Mouse (Mus musculus): ENCODE measurements around the gene BC003965. TPM values are rescaled to one million over a fixed set of nuclear protein-coding genes. Genes with fewer than 3 reads are reported as not detected.
A peak's percentile ranks its signal among the peaks of the same experiment; 100 is the strongest.
"Not testable (repeated sequence)": the region's sequence is repeated elsewhere in the genome, so short reads cannot be mapped to it uniquely, and the experiment has no call there.

BC003965 gene
- total RNA-seq, 2 experiments from 2014 or later = 19.8 to 24.3 TPM

- no peak for DNase-seq
Measured at GRCm38 (mm10) chr17:25218967-25219366, 34.6 kb downstream of the BC003965 start.

GRCm38 (mm10) chr17:25219492-25220295 is 35.3 kb downstream of the BC003965 start:
- DNase-seq = no peak

- DNase-seq = no peak
Measured at GRCm38 (mm10) chr17:25220746-25221145, 36.4 kb downstream of the BC003965 start.

DNA sequence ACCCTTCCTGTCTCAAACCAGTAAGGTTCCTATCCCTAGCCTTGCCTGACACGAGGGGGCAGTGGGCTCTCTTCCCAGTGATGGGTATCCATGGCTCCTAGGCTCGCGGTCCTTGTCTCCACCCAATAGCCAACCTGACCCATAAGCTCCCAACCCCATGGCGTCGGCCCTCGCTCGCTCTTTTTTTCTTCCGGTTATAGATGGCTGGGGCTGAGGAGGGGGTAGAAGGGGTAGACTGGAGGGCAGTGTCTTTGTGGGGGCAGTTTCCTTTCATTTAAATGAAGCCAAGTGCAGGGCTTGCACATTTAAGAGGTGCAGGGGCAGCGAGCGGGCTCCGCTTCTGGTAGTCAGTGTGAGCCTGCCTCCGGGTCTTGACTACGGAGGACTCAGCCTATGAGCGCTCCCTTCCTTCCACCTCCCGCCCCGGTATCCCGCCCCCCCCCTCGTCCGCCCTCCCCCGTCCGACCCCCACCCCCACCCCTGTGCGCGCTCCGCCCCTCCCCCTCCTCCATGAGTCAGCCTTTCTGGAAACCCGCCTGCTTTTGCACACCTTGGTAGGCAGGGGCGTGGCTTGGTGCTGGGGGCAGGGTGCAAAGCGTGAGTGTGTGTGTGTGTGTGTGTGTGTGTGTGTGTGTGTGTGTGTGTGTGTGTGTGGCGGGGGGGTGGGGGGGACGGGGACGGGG is 37.6 kb downstream of the BC003965 start:
- peak; percentile 79 for DNase-seq

DNA sequence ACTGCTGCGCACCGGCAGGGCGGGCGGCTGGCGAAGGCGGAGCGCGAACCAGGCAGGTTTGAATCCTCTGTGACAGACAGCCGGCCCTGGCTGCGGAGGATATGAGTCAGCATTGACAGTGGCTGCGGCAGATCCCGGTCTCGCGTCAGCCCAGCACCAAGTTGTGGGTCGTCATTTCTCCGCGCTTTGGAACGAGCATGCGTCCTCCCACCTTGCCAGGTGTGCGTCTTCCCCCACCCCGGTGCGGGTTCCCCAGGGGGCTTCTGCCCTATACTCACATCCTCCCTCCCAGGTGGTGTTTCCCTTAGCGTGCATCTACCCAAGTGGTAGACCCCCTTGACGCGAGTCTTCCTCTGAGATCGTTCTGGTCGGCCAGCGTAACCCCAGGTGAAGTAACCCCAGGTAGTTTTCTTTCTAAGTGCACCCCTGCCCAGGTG is 38.2 kb downstream of the BC003965 start:
- peak; percentile 15 for DNase-seq

GRCm38 (mm10) chr17:25222951-25223601 is 38.7 kb downstream of the BC003965 start:
- DNase-seq = no peak

- no peak for DNase-seq
Measured at GRCm38 (mm10) chr17:25224586-25225222, 40.4 kb downstream of the BC003965 start.

DNA sequence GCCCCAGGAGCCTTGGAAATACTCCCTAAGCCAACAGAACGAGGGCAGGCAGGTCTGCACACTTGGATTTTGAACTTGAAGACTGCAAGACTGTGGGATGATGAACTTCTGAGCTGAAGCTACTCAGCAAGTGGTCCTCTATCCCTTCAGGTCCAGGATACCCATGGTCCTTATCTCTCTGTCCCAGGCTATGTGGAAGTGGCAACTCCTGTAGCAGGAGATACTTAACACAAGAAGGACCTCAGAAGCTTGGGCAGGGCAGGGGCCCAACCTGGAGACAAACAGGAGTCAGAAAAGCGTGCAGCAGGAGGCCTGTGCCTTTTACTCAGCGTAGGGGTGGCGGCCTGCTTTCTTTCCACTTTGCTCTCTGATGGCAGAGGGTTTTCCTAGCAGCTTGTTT is 41.3 kb downstream of the BC003965 start:
- DNase-seq = no peak

GRCm38 (mm10) chr17:25227991-25228390 is 43.6 kb downstream of the BC003965 start:
- no peak for DNase-seq

- not testable (repeated sequence) for DNase-seq
Measured at GRCm38 (mm10) chr17:25230014-25230655, 45.8 kb downstream of the BC003965 start.

DNA sequence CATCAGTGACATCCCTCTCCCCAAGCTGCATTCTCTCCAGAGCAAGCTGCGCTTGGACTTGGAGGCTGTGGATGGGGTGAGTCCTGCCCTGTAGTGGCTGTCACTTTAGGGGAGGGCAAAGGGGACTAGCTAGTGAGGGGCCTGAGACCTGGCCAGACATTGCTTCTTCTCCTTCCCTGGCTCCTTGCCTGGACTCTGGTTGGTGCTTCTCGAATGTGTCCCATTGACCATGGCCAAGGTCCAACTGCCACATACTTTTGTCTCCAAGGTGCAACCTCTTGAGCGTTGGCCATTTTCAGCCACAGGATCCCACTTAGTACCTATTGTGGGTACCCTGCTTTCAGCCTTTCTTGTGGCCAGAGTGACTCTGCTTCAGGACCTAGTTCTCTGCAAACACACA is 46.3 kb downstream of the BC003965 start:
- DNase-seq = no peak

- not testable (repeated sequence) for DNase-seq
Measured at GRCm38 (mm10) chr17:25231621-25232020, 47.3 kb downstream of the BC003965 start.

GRCm38 (mm10) chr17:25235635-25236034 is 51.3 kb downstream of the BC003965 start:
- no peak for DNase-seq

Other genes with a start within 250 kb of the BC003965 start
- gene Mapk8ip3, start 247.6 kb upstream of the BC003965 start, total RNA-seq (2021) = 100 to 1,000 TPM in 1 of 2 experiments, 10 to 100 TPM in 1; 63.8 to 110 TPM
- 10 to 100 TPM; 38.4 to 44.4 TPM for gene Jpt2, start 223.9 kb upstream of the BC003965 start, total RNA-seq (2021)
- 10 to 100 TPM; 18.7 to 20.0 TPM for gene Cramp1l, start 168.8 kb upstream of the BC003965 start, total RNA-seq (2021)
- gene Ift140, start 168.5 kb upstream of the BC003965 start, total RNA-seq (2021) = 10 to 100 TPM; 25.0 to 28.2 TPM
- 10 to 100 TPM; 23.1 to 31.8 TPM for gene Tmem204, start 101.0 kb upstream of the BC003965 start, total RNA-seq (2021)
- 10 to 100 TPM; 17.6 to 30.4 TPM for gene Telo2, start 68.6 kb upstream of the BC003965 start, total RNA-seq (2021)
- under 1 TPM; 0.18 to 0.69 TPM for gene Ptx4, start 63.8 kb upstream of the BC003965 start, total RNA-seq (2021)
- 10 to 100 TPM; 29.8 to 33.3 TPM for gene Clcn7, start 51.2 kb upstream of the BC003965 start, total RNA-seq (2021)
- not detected for gene Ccdc154, start 22.1 kb upstream of the BC003965 start, total RNA-seq (2021)
- gene Gm38655, start 9.1 kb upstream of the BC003965 start, total RNA-seq (2021) = not detected
- gene Unkl, start 3.8 kb downstream of the BC003965 start, total RNA-seq (2021) = 10 to 100 TPM; 12.3 to 19.8 TPM
- gene Gnptg, start 55.6 kb downstream of the BC003965 start, total RNA-seq (2021) = 10 to 100 TPM; 30.6 to 30.7 TPM
- 10 to 100 TPM; 22.1 to 22.6 TPM for gene Tsr3, start 55.6 kb downstream of the BC003965 start, total RNA-seq (2021)
- gene Baiap3, start 71.8 kb downstream of the BC003965 start, total RNA-seq (2021) = 10 to 100 TPM in 1 of 2 experiments, 1 to 10 TPM in 1; 6.4 to 11.8 TPM
- gene Ube2i, start 90.1 kb downstream of the BC003965 start, total RNA-seq (2021) = 100 to 1,000 TPM; 221 to 242 TPM
- 1 to 10 TPM; 1.8 to 2.4 TPM for gene Prss34, start 113.8 kb downstream of the BC003965 start, total RNA-seq (2021)
- not detected for gene Prss28, start 124.1 kb downstream of the BC003965 start, total RNA-seq (2021)
- gene Prss29, start 134.1 kb downstream of the BC003965 start, total RNA-seq (2021) = not detected
- gene Tpsab1, start 161.0 kb downstream of the BC003965 start, total RNA-seq (2021) = 1 to 10 TPM; 3.5 to 4.0 TPM
- gene Tpsb2, start 181.8 kb downstream of the BC003965 start, total RNA-seq (2021) = 10 to 100 TPM in 1 of 2 experiments, 1 to 10 TPM in 1; 9.8 to 11.1 TPM
- not detected for gene Tpsg1, start 184.7 kb downstream of the BC003965 start, total RNA-seq (2021)
- 10 to 100 TPM; 23.5 to 46.0 TPM for gene Cacna1h, start 249.2 kb downstream of the BC003965 start, total RNA-seq (2021)

Data from adrenal gland, postnatal 10 days (tissue).